Mouse (Mus musculus): ENCODE results near the gene Lad1. TPM values are rescaled to one million over a fixed set of nuclear protein-coding genes. Genes with fewer than 3 reads are reported as not detected.
A peak's percentile ranks its signal among the peaks of the same experiment; 100 is the strongest.

Gene Lad1
- polyA plus RNA-seq, 1 experiment from 2014 or later: 105 TPM

GRCm38 (mm10) chr1:135865518-135866194 lies 47.3 kb downstream of the Lad1 start:
- 43% methylated on average over 19 of the region's 19 CpGs for WGBS

GRCm38 (mm10) chr1:135868570-135868969 lies 50.2 kb downstream of the Lad1 start:
- Histone ChIP-seq H3K4me3 (ENCODE audit: low read depth, low read length) (no peak overlapping the region), H3K9ac (ENCODE audit: low read length) (no peak overlapping the region), H3K27ac (ENCODE audit: low read depth) (no peak overlapping the region), H3K9me3 (ENCODE audit: control insufficient read depth, low read length) (no peaks in the 10 kb centered on the region), H3K27me3 (replicated peaks; ENCODE audit: control insufficient read depth, insufficient read depth, low read length) (no peaks in the 10 kb centered on the region), H3K36me3 (ENCODE audit: control insufficient read depth, insufficient read depth, low read length) (no peaks in the 10 kb centered on the region), H3K4me2 (ENCODE audit: low read length) (no peak overlapping the region), H3K4me1 (replicated peaks; ENCODE audit: control insufficient read depth, insufficient read depth, low read length) (no peaks in the 10 kb centered on the region)
- 84% methylated on average over 6 of the region's 6 CpGs for WGBS
- no peak for ATAC-seq (replicated peaks; ENCODE audit: low FRiP score, low TSS enrichment, low read depth)
- DNase-seq (ENCODE audit: low spot score): no peak

More at GRCm38 (mm10) chr1:135865518-135866194, 47.3 kb downstream of the Lad1 start:
- DNase-seq (ENCODE audit: low spot score): peak; percentile 93
- Histone ChIP-seq H3K27ac (ENCODE audit: low read depth) (no peak overlapping the region), H3K9ac (ENCODE audit: low read length) (no peak overlapping the region), H3K27me3 (replicated peaks; ENCODE audit: control insufficient read depth, insufficient read depth, low read length) (no peaks in the 10 kb centered on the region), H3K9me3 (ENCODE audit: control insufficient read depth, low read length) (no peaks in the 10 kb centered on the region), H3K4me1 (replicated peaks; ENCODE audit: control insufficient read depth, insufficient read depth, low read length) (no peaks in the 10 kb centered on the region), H3K36me3 (ENCODE audit: control insufficient read depth, insufficient read depth, low read length) (no peaks in the 10 kb centered on the region), H3K4me3 (ENCODE audit: low read depth, low read length) (no peak overlapping the region), H3K4me2 (ENCODE audit: low read length) (no peak overlapping the region)
- ATAC-seq (replicated peaks; ENCODE audit: low FRiP score, low TSS enrichment, low read depth): peak; percentile 77; the same call in 1 of the 2 replicates

GRCm38 (mm10) chr1:135872991-135873390 lies 54.6 kb downstream of the Lad1 start:
- H3K9ac ChIP-seq (ENCODE audit: low read length): no peak overlapping the region
- H3K9me3 ChIP-seq (ENCODE audit: control insufficient read depth, low read length): no peaks in the 10 kb centered on the region
- H3K4me2 ChIP-seq (ENCODE audit: low read length): no peak overlapping the region
- 85% methylated on average over 4 of the region's 4 CpGs for WGBS
- ATAC-seq (replicated peaks; ENCODE audit: low FRiP score, low TSS enrichment, low read depth): no peak
- H3K27me3 ChIP-seq (replicated peaks; ENCODE audit: control insufficient read depth, insufficient read depth, low read length): no peaks in the 10 kb centered on the region
- H3K4me3 ChIP-seq (ENCODE audit: low read depth, low read length): no peak overlapping the region
- no peak overlapping the region for H3K27ac ChIP-seq (ENCODE audit: low read depth)
- H3K4me1 ChIP-seq (replicated peaks; ENCODE audit: control insufficient read depth, insufficient read depth, low read length): no peaks in the 10 kb centered on the region
- no peaks in the 10 kb centered on the region for H3K36me3 ChIP-seq (ENCODE audit: control insufficient read depth, insufficient read depth, low read length)
- DNase-seq (ENCODE audit: low spot score): no peak

- no peak for ATAC-seq (replicated peaks; ENCODE audit: low FRiP score, low TSS enrichment, low read depth)
- WGBS: 50% methylated on average over 2 of the region's 2 CpGs
- H3K9ac ChIP-seq (ENCODE audit: low read length): no peak overlapping the region
- H3K27me3 ChIP-seq (replicated peaks; ENCODE audit: control insufficient read depth, insufficient read depth, low read length): no peaks in the 10 kb centered on the region
- no peaks in the 10 kb centered on the region for H3K9me3 ChIP-seq (ENCODE audit: control insufficient read depth, low read length)
- no peak for DNase-seq (ENCODE audit: low spot score)
- H3K4me2 ChIP-seq (ENCODE audit: low read length): no peak overlapping the region
- no peaks in the 10 kb centered on the region for H3K36me3 ChIP-seq (ENCODE audit: control insufficient read depth, insufficient read depth, low read length)
- H3K4me1 ChIP-seq (replicated peaks; ENCODE audit: control insufficient read depth, insufficient read depth, low read length): no peaks in the 10 kb centered on the region
- H3K27ac ChIP-seq (ENCODE audit: low read depth): no peak overlapping the region
- H3K4me3 ChIP-seq (ENCODE audit: low read depth, low read length): no peak overlapping the region
Measured at GRCm38 (mm10) chr1:135877248-135877647, 58.9 kb downstream of the Lad1 start.

GRCm38 (mm10) chr1:135882385-135883109 lies 64.1 kb downstream of the Lad1 start:
- no peak for ATAC-seq (replicated peaks; ENCODE audit: low FRiP score, low TSS enrichment, low read depth)
- DNase-seq (ENCODE audit: low spot score): peak; percentile 81
- 72% methylated on average over 10 of the region's 10 CpGs for WGBS
- Histone ChIP-seq H3K4me3 (ENCODE audit: low read depth, low read length) (no peak overlapping the region), H3K9me3 (ENCODE audit: control insufficient read depth, low read length) (no peaks in the 10 kb centered on the region), H3K4me1 (replicated peaks; ENCODE audit: control insufficient read depth, insufficient read depth, low read length) (no peaks in the 10 kb centered on the region), H3K4me2 (ENCODE audit: low read length) (no peak overlapping the region), H3K27ac (ENCODE audit: low read depth) (no peak overlapping the region), H3K27me3 (replicated peaks; ENCODE audit: control insufficient read depth, insufficient read depth, low read length) (no peaks in the 10 kb centered on the region), H3K9ac (ENCODE audit: low read length) (no peak overlapping the region), H3K36me3 (ENCODE audit: control insufficient read depth, insufficient read depth, low read length) (no peaks in the 10 kb centered on the region)

Other genes starting within 250 kb of the Lad1 start
- gene Nav1, start 211.3 kb upstream of the Lad1 start, polyA plus RNA-seq (2014; fragmentation: Nextera tagmentation; extraction: Ambion mirVana): 21.2 and 23.7 TPM in 2 replicates
- gene Csrp1, start 98.5 kb upstream of the Lad1 start, polyA plus RNA-seq (2014; fragmentation: Nextera tagmentation; extraction: Ambion mirVana): 225 and 242 TPM in 2 replicates
- gene Phlda3, start 52.5 kb upstream of the Lad1 start, polyA plus RNA-seq (2014; fragmentation: Nextera tagmentation; extraction: Ambion mirVana): 56.0 and 58.2 TPM in 2 replicates
- 5.8 and 6.4 TPM in 2 replicates for gene Tnni1, start 39.2 kb upstream of the Lad1 start, polyA plus RNA-seq (2014; fragmentation: Nextera tagmentation; extraction: Ambion mirVana)
- gene Tnnt2, start 17.8 kb downstream of the Lad1 start, polyA plus RNA-seq (2014; fragmentation: Nextera tagmentation; extraction: Ambion mirVana): 11.1 and 13.2 TPM in 2 replicates
- gene Pkp1, start 100.6 kb downstream of the Lad1 start, polyA plus RNA-seq (2014; fragmentation: Nextera tagmentation; extraction: Ambion mirVana): 0.08 TPM in 1 of 2 replicates, not detected in the other
- not detected in 2 replicates for gene Igfn1, start 187.7 kb downstream of the Lad1 start, polyA plus RNA-seq (2014; fragmentation: Nextera tagmentation; extraction: Ambion mirVana)
- gene Tmem9, start 189.6 kb downstream of the Lad1 start, polyA plus RNA-seq (2014; fragmentation: Nextera tagmentation; extraction: Ambion mirVana): 90.6 and 99.5 TPM in 2 replicates
- 0.35 TPM in 1 of 2 replicates, not detected in the other for gene Ascl5, start 232.2 kb downstream of the Lad1 start, polyA plus RNA-seq (2014; fragmentation: Nextera tagmentation; extraction: Ambion mirVana)
- gene Cacna1s, start 234.2 kb downstream of the Lad1 start, polyA plus RNA-seq (2014; fragmentation: Nextera tagmentation; extraction: Ambion mirVana): 0.08 TPM in 1 of 2 replicates, not detected in the other